Mouse (Mus musculus) midbrain, embryonic 16.5 days (tissue): ENCODE results near the gene Mthfr. TPM values are rescaled to one million over a fixed set of nuclear protein-coding genes. Genes with fewer than 3 reads are reported as not detected.
"Not testable (repeated sequence)": the region's sequence is repeated elsewhere in the genome, so short reads cannot be mapped to it uniquely, and the experiment has no call there.

Source experiments
- ATAC-seq: fragments of 200-750 bp; cut with Nextera tagmentation; 2 replicates; pipeline ENCODE4 v1.8.0; 2017; ENCODE audit warnings: moderate TSS enrichment
- H3K27ac ChIP-seq: fragments of 300-500 bp; sonication (generic); 2 replicates; pipeline ENCODE4 v1.5.1; 2014; ENCODE audit warnings: mild to moderate bottlenecking, low read length, mixed read lengths
- H3K27me3 ChIP-seq: fragments of 300-500 bp; sonication (generic); 2 replicates; pipeline ENCODE4 v1.6.1; 2014; ENCODE audit warnings: low read depth, low read length, mixed read lengths; ENCODE audit not compliant: control insufficient read depth, insufficient read depth
- H3K36me3 ChIP-seq: fragments of 300-500 bp; sonication (generic); 2 replicates; pipeline ENCODE4 v1.6.1; 2014; ENCODE audit warnings: mild to moderate bottlenecking, low read length, moderate library complexity, mixed read lengths; ENCODE audit not compliant: control insufficient read depth, insufficient read depth
- H3K4me1 ChIP-seq: fragments of 300-500 bp; sonication (generic); 2 replicates; pipeline ENCODE4 v1.6.1; 2014; ENCODE audit warnings: mild to moderate bottlenecking, low read length, mixed read lengths; ENCODE audit not compliant: control insufficient read depth, insufficient read depth
- H3K4me2 ChIP-seq: fragments of 300-500 bp; sonication (generic); 2 replicates; pipeline ENCODE4 v1.6.1; 2014; ENCODE audit warnings: mild to moderate bottlenecking, low read length, mixed read lengths
- H3K4me3 ChIP-seq: fragments of 300-500 bp; sonication (generic); 2 replicates; pipeline ENCODE4 v1.5.1; 2014; ENCODE audit warnings: low read depth, mild to moderate bottlenecking, low read length, moderate library complexity, mixed read lengths
- H3K9ac ChIP-seq: fragments of 300-500 bp; sonication (generic); 2 replicates; pipeline ENCODE4 v1.6.1; 2014; ENCODE audit warnings: low read depth, low read length, mixed read lengths
- H3K9me3 ChIP-seq: fragments of 300-500 bp; sonication (generic); replicated peaks from 2 replicates; pipeline ENCODE4 v1.6.1; 2014; ENCODE audit warnings: mild to moderate bottlenecking, low read length, mixed read lengths; ENCODE audit not compliant: control insufficient read depth, poor library complexity, severe bottlenecking
- WGBS: fragments of 180-500 bp; shearing (Covaris S2); extraction: QIAGEN DNeasy Blood & Tissue Kit; methylation state at CpG from one replicate; pipeline ENCODE4 v1.1.7; 2014; 5-methylcytosine and 5-hydroxymethylcytosine counted together
- polyA plus RNA-seq: library from polyadenylated mRNA; unstranded; fragments of >200 nt; fragmentation: Nextera tagmentation; extraction: Ambion mirVana; gene quantifications from 2 replicates; pipeline ENCODE4 v1.2.1, GENCODE M21; 2015

The Mthfr gene
- polyA plus RNA-seq, 1 experiment from 2014 or later = 22.2 TPM

GRCm38 (mm10) chr4:148044113-148044512 is 5.2 kb downstream of the Mthfr start:
- no peak overlapping the region for H3K4me3 ChIP-seq
- H3K4me1 ChIP-seq = peaks cover 37% of the 10 kb centered on the region
- peaks cover 7% of the 10 kb centered on the region; the same call in 1 of the 2 replicates for H3K36me3 ChIP-seq
- H3K9ac ChIP-seq = no peak overlapping the region
- no peaks in the 10 kb centered on the region for H3K27me3 ChIP-seq
- H3K4me2 ChIP-seq = no peak overlapping the region
- no peaks in the 10 kb centered on the region for H3K9me3 ChIP-seq
- no peak for ATAC-seq
- WGBS = 100% methylated on average over 2 of the region's 2 CpGs
- no peak overlapping the region for H3K27ac ChIP-seq

GRCm38 (mm10) chr4:148046450-148047031 is 7.7 kb downstream of the Mthfr start:
- Histone ChIP-seq H3K9me3 (no peaks in the 10 kb centered on the region), H3K27ac (no peak overlapping the region), H3K4me3 (no peak overlapping the region), H3K4me1 (peaks cover 16% of the 10 kb centered on the region; the same call in 1 of the 2 replicates), H3K9ac (no peak overlapping the region; the same call in 1 of the 2 replicates), H3K27me3 (no peaks in the 10 kb centered on the region), H3K36me3 (peaks cover 9% of the 10 kb centered on the region), H3K4me2 (no peak overlapping the region)
- no peak for ATAC-seq
- 37% methylated on average over 4 of the region's 4 CpGs for WGBS

DNA sequence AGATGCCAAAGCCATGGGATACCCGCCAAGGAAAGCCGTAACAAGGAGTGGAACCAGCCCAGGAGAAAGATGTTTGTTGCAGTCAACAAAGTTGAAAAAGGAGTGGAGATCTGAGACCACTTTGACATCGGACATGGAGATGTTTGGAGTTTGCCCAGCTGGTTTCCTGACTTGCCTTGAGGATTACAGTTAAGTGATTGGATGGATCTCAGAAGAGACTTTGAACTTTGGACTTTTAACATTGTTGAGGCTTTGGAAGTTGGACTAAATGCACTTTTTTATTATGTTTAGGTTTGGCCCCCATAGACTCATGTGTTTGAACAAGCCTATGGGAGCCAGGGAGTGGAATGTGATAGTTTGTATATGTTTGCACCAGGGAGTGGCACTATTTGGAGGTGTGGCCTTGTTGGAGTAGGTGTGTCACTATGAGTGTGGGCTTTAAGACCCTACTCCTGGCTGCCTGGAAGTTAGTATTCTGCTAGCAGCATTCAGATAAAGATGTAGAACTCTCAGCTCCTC is 11.6 kb downstream of the Mthfr start:
- H3K4me3 ChIP-seq, ATAC-seq, H3K27ac ChIP-seq, H3K9me3 ChIP-seq, H3K4me2 ChIP-seq, H3K9ac ChIP-seq, H3K27me3 ChIP-seq, H3K4me1 ChIP-seq: not testable (repeated sequence)
- 97% methylated on average over 3 of the region's 3 CpGs for WGBS
- peaks cover 32% of the 10 kb centered on the region for H3K36me3 ChIP-seq

- WGBS = 94% methylated on average over 13 of the region's 13 CpGs
- H3K9me3 ChIP-seq = no peaks in the 10 kb centered on the region
- no peak for ATAC-seq
Measured at GRCm38 (mm10) chr4:148051046-148051776, 12.3 kb downstream of the Mthfr start.

DNA sequence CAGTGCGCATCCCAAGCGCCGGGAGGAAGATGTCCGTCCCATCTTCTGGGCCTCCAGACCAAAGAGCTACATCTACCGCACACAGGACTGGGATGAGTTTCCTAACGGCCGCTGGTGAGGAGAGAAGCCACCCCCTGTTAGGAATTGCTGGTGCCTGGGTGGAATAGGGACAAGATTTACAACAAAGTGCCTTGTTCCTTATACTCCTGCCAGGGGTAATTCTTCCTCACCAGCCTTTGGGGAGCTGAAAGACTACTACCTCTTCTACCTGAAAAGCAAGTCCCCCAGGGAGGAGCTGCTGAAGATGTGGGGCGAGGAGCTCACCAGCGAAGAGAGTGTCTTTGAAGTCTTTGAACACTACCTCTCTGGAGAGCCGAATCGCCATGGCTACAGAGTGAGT is 13.0 kb downstream of the Mthfr start:
- ATAC-seq = no peak
- WGBS = 79% methylated on average over 11 of the region's 11 CpGs
- H3K36me3 ChIP-seq = peaks cover 45% of the 10 kb centered on the region
- H3K27me3 ChIP-seq = no peaks in the 10 kb centered on the region
- no peak overlapping the region for H3K4me3 ChIP-seq
- no peaks in the 10 kb centered on the region for H3K9me3 ChIP-seq
- H3K9ac ChIP-seq = no peak overlapping the region
- no peaks in the 10 kb centered on the region; the same call in 1 of the 2 replicates for H3K4me1 ChIP-seq
- no peak overlapping the region for H3K27ac ChIP-seq
- H3K4me2 ChIP-seq = no peak overlapping the region

More at GRCm38 (mm10) chr4:148051046-148051776, 12.3 kb downstream of the Mthfr start:
- Histone ChIP-seq H3K4me3 (no peak overlapping the region), H3K9ac (no peak overlapping the region), H3K4me1 (no peaks in the 10 kb centered on the region; the same call in 1 of the 2 replicates), H3K4me2 (no peak overlapping the region), H3K27me3 (no peaks in the 10 kb centered on the region), H3K27ac (no peak overlapping the region), H3K36me3 (peaks cover 39% of the 10 kb centered on the region)

DNA sequence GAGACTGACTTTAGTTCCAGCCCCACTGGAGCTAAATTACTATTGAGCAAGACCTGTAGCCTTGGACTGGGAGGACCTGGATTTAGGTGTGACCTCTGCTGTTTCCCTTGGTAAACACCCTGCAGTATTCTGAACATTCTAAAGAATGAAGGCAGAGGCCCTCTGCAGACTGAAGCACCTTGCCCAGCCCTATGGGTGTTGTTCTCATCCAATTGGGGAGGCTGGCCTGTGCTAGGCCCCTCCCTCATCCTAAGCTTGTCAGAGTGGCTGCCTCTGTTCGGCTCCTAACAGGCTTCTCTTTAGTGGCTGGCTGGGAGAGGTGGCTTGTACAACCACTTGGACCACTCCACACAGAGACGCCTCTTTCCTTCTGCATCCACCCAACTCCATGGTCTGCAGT is 14.1 kb downstream of the Mthfr start:
- no peaks in the 10 kb centered on the region for H3K27me3 ChIP-seq
- peaks cover 53% of the 10 kb centered on the region for H3K36me3 ChIP-seq
- 68% methylated on average over 2 of the region's 2 CpGs for WGBS
- H3K4me3 ChIP-seq = no peak overlapping the region
- no peak overlapping the region for H3K9ac ChIP-seq
- H3K4me2 ChIP-seq = no peak overlapping the region
- H3K4me1 ChIP-seq = no peaks in the 10 kb centered on the region
- no peak for ATAC-seq
- no peaks in the 10 kb centered on the region for H3K9me3 ChIP-seq
- no peak overlapping the region for H3K27ac ChIP-seq

DNA sequence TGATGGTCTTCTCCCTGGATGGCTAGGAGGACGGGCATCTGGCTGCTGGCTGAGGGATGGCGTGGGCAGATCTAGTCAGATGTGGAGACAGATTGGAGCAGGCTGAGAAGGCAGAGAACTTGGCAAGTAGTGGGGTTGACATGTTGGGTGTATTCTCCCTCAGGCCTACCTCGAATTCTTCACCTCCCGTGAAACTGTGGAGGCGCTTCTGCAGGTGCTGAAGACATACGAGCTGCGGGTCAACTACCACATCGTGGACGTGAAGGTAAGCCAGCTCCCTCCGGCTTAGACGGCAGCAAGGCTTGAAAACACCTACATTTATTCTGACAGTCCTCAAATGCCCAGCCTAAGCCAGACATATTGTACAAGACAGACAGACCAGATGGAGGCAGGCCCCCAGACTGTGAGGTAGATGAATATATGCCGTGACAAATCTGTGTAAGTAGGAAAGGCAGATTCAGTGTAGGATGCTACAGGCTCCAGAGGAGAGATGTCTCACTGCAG is 14.6 kb downstream of the Mthfr start:
- no peak overlapping the region for H3K4me3 ChIP-seq
- H3K9me3 ChIP-seq = no peaks in the 10 kb centered on the region
- H3K4me1 ChIP-seq = no peaks in the 10 kb centered on the region
- H3K27ac ChIP-seq = no peak overlapping the region
- H3K9ac ChIP-seq = no peak overlapping the region
- H3K27me3 ChIP-seq = no peaks in the 10 kb centered on the region
- 89% methylated on average over 12 of the region's 12 CpGs for WGBS
- no peak overlapping the region for H3K4me2 ChIP-seq
- ATAC-seq = no peak
- peaks cover 48% of the 10 kb centered on the region for H3K36me3 ChIP-seq

DNA sequence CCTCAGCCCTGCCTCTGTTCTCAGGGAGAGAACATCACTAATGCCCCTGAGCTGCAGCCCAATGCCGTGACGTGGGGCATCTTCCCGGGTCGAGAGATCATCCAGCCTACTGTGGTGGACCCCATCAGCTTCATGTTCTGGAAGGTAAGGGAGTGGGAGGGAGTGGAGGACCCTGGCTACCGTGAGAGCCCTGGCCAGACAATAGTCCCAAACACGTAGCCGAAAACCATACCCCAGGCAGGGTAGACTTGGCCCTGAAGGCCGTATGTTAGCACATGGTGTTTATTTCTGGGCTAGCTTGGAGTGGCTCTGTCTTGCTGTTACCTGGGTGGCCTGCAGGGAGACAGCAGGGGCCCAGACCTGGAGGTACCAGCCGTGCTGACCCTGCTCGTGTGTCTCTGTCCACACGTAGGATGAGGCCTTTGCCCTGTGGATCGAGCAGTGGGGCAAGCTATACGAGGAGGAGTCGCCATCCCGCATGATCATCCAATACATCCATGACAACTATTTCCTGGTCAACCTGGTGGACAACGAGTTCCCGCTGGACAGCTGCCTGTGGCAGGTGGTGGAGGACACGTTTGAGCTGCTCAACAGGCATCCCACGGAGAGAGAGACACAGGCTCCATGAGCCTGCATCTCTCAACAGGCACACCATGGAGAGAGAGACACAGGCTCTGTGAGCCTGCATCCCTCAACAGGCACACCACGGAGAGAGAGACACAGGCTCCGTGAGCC is 16.3 kb downstream of the Mthfr start:
- ATAC-seq = no peak
- Histone ChIP-seq H3K27ac (no peak overlapping the region), H3K36me3 (peaks cover 48% of the 10 kb centered on the region), H3K4me3 (no peak overlapping the region), H3K4me1 (no peaks in the 10 kb centered on the region), H3K27me3 (no peaks in the 10 kb centered on the region), H3K4me2 (no peak overlapping the region), H3K9ac (no peak overlapping the region), H3K9me3 (no peaks in the 10 kb centered on the region)
- 92% methylated on average over 21 of the region's 21 CpGs for WGBS
